Mouse (Mus musculus): ENCODE data around the gene Mcidas. TPM values are rescaled to one million over a fixed set of nuclear protein-coding genes. Genes with fewer than 3 reads are reported as not detected.

Mcidas gene
- total and polyA plus RNA-seq, 3 experiments, result not detected

GRCm38 (mm10) chr13:112989541-112989940, 4.1 kb upstream of the Mcidas start:
- dilution Hi-C loops (cut with MboI; ENCODE audit: extremely low pct_ligation_motif_present, extremely low pct_unique_long_range_greater_than_20kb, low sequenced_read_pairs), result no loop called here
- TF ChIP-seq CHD2 (IDR thresholded peaks at IDR 0.05; ENCODE audit: low read length), result no peak
- no peak for TF ChIP-seq POLR2A (IDR thresholded peaks at IDR 0.05; ENCODE audit: low read depth, low read length)
- no peak for TF ChIP-seq EP300 (IDR thresholded peaks at IDR 0.05; ENCODE audit: low read length)
- no peak for TF ChIP-seq ZC3H11A (IDR thresholded peaks at IDR 0.05; ENCODE audit: low read depth, low read length)
- TF ChIP-seq MYC (IDR thresholded peaks at IDR 0.05; ENCODE audit: low read depth, low read length), result no peak
- H3K27ac ChIP-seq (ENCODE audit: insufficient read depth, low read depth), result no peak overlapping the region
- no peaks in the 10 kb centered on the region for H3K9me3 ChIP-seq (replicated peaks; ENCODE audit: low read length)
- H3K9ac ChIP-seq (ENCODE audit: insufficient read depth, low read depth), result no peak overlapping the region
- peaks cover 3 to 28% of the 10 kb centered on the region in 2 experiments; a peak in 3 of 4 replicates for H3K4me1 ChIP-seq (ENCODE audit: control insufficient read depth in 1 of 2, insufficient read depth in 2 of 2)
- peaks cover 84% of the 10 kb centered on the region for H3K27me3 ChIP-seq (replicated peaks)
- H3K4me3 ChIP-seq (replicated peaks in 1 of 3; ENCODE audit: low read depth in 2 of 3, low read length in 2 of 3, poor library complexity in 1 of 3), result no peak overlapping the region
- no peaks in the 10 kb centered on the region for H3K79me2 ChIP-seq (replicated peaks; ENCODE audit: control insufficient read depth, extremely low read depth, insufficient read depth, poor library complexity, severe bottlenecking)
- no peaks in the 10 kb centered on the region for H3K36me3 ChIP-seq (replicated peaks in 1 of 2; ENCODE audit: control insufficient read depth in 1 of 2, insufficient read depth in 1 of 2, low read length in 1 of 2)
- no peak for DNase-seq (ENCODE audit: extremely low read depth)
- in situ Hi-C loops (cut with MboI; ENCODE audit: low pct_ligation_motif_present, low pct_unique_long_range_greater_than_20kb, low sequenced_read_pairs), result loop anchor here (5.0 kb wide), 1 partner anchor 43 kb away; no protein-coding TSS in a partner anchor
- no peak overlapping the region for H3K4me2 ChIP-seq (ENCODE audit: insufficient read depth, low read depth, poor library complexity, severe bottlenecking)

GRCm38 (mm10) chr13:112990346-112990745, 3.3 kb upstream of the Mcidas start:
- no peak for DNase-seq (ENCODE audit: extremely low read depth)
- Histone ChIP-seq H3K4me1 (ENCODE audit: control insufficient read depth in 1 of 2, insufficient read depth in 2 of 2) (peaks cover 3 to 35% of the 10 kb centered on the region in 2 experiments; a peak in 3 of 4 replicates), H3K4me2 (ENCODE audit: insufficient read depth, low read depth, poor library complexity, severe bottlenecking) (no peak overlapping the region), H3K36me3 (replicated peaks in 1 of 2; ENCODE audit: control insufficient read depth in 1 of 2, insufficient read depth in 1 of 2, low read length in 1 of 2) (no peaks in the 10 kb centered on the region), H3K79me2 (replicated peaks; ENCODE audit: control insufficient read depth, extremely low read depth, insufficient read depth, poor library complexity, severe bottlenecking) (no peaks in the 10 kb centered on the region), H3K9ac (ENCODE audit: insufficient read depth, low read depth) (no peak overlapping the region), H3K4me3 (replicated peaks in 1 of 3; ENCODE audit: low read depth in 2 of 3, low read length in 2 of 3, poor library complexity in 1 of 3) (no peak overlapping the region), H3K9me3 (replicated peaks; ENCODE audit: low read length) (no peaks in the 10 kb centered on the region), H3K27me3 (replicated peaks) (peaks cover 90% of the 10 kb centered on the region), H3K27ac (ENCODE audit: insufficient read depth, low read depth) (no peak overlapping the region)
- dilution Hi-C loops (cut with MboI; ENCODE audit: extremely low pct_ligation_motif_present, extremely low pct_unique_long_range_greater_than_20kb, low sequenced_read_pairs) (no loop called here), in situ Hi-C loops (cut with MboI; ENCODE audit: low pct_ligation_motif_present, low pct_unique_long_range_greater_than_20kb, low sequenced_read_pairs) (no loop called here)
- TF ChIP-seq MAX (IDR thresholded peaks at IDR 0.05; ENCODE audit: low read length) (no peak), ZMIZ1 (IDR thresholded peaks at IDR 0.05; ENCODE audit: low read depth, low read length) (no peak), MYC (IDR thresholded peaks at IDR 0.05; ENCODE audit: low read depth, low read length) (no peak), MAZ (IDR thresholded peaks at IDR 0.05; ENCODE audit: low read depth, low read length) (no peak)

- no peak overlapping the region for H3K9ac ChIP-seq (ENCODE audit: insufficient read depth, low read depth)
- H3K4me1 ChIP-seq (ENCODE audit: control insufficient read depth in 1 of 2, insufficient read depth in 2 of 2), result peaks cover 0 to 40% of the 10 kb centered on the region in 2 experiments; a peak in 2 of 4 replicates
- DNase-seq (ENCODE audit: extremely low read depth), result peak; percentile 56
- H3K79me2 ChIP-seq (replicated peaks; ENCODE audit: control insufficient read depth, extremely low read depth, insufficient read depth, poor library complexity, severe bottlenecking), result no peaks in the 10 kb centered on the region
- in situ Hi-C loops (cut with MboI; ENCODE audit: low pct_ligation_motif_present, low pct_unique_long_range_greater_than_20kb, low sequenced_read_pairs) (no loop called here), dilution Hi-C loops (cut with MboI; ENCODE audit: extremely low pct_ligation_motif_present, extremely low pct_unique_long_range_greater_than_20kb, low sequenced_read_pairs) (no loop called here)
- H3K27ac ChIP-seq (ENCODE audit: insufficient read depth, low read depth), result no peak overlapping the region
- peak overlapping the region; percentile 54 for H3K4me2 ChIP-seq (ENCODE audit: insufficient read depth, low read depth, poor library complexity, severe bottlenecking)
- H3K4me3 ChIP-seq (replicated peaks in 1 of 3; ENCODE audit: low read depth in 2 of 3, low read length in 2 of 3, poor library complexity in 1 of 3), result peak overlapping the region in 1 of 3 experiments; percentile 21
- H3K9me3 ChIP-seq (replicated peaks; ENCODE audit: low read length), result no peaks in the 10 kb centered on the region
- H3K36me3 ChIP-seq (replicated peaks in 1 of 2; ENCODE audit: control insufficient read depth in 1 of 2, insufficient read depth in 1 of 2, low read length in 1 of 2), result no peaks in the 10 kb centered on the region
- peaks cover 78% of the 10 kb centered on the region for H3K27me3 ChIP-seq (replicated peaks)
- TF ChIP-seq POLR2AphosphoS2 (IDR thresholded peaks at IDR 0.05; ENCODE audit: low read depth, low read length) (no peak), ETS1 (conservative IDR thresholded peaks at IDR 0.05; ENCODE audit: low read depth, low read length) (no peak), GABPA (IDR thresholded peaks at IDR 0.05; ENCODE audit: insufficient replicate concordance, low read depth, low read length) (no peak), ZKSCAN1 (IDR thresholded peaks at IDR 0.05; ENCODE audit: borderline replicate concordance, low read depth, low read length) (no peak), ZC3H11A (IDR thresholded peaks at IDR 0.05; ENCODE audit: low read depth, low read length) (no peak), ELF1 (IDR thresholded peaks at IDR 0.05; ENCODE audit: low read depth, low read length) (no peak), MEF2A (IDR thresholded peaks at IDR 0.05; ENCODE audit: borderline replicate concordance, low read depth, low read length) (0 out of 2 replicates have a peak, but pooled peaks have one; percentile 22), CTCF (conservative IDR thresholded peaks at IDR 0.05 in 1 of 2, IDR thresholded peaks at IDR 0.05 in 1 of 2; ENCODE audit: low read depth in 2 of 2, low read length in 2 of 2) (peak; percentile 45 to 82; a peak in 3 of 4 replicates), RAD21 (IDR thresholded peaks at IDR 0.05; ENCODE audit: low read depth, low read length) (peak; percentile 76), MAFK (IDR thresholded peaks at IDR 0.05; ENCODE audit: insufficient replicate concordance, low read length) (no peak), MAZ (IDR thresholded peaks at IDR 0.05; ENCODE audit: low read depth, low read length) (0 out of 2 replicates have a peak, but pooled peaks have one; percentile 19), SIN3A (IDR thresholded peaks at IDR 0.05; ENCODE audit: low read length) (no peak), NELFE (IDR thresholded peaks at IDR 0.05; ENCODE audit: low read depth, low read length) (no peak), IRF4 (IDR thresholded peaks at IDR 0.05; ENCODE audit: low read depth, low read length) (peak; percentile 36; the same call in 1 of the 2 replicates), KAT2A (IDR thresholded peaks at IDR 0.05; ENCODE audit: insufficient replicate concordance, low read length) (no peak), BHLHE40 (IDR thresholded peaks at IDR 0.05; ENCODE audit: low read depth, low read length) (no peak), USF1 (IDR thresholded peaks at IDR 0.05; ENCODE audit: low read depth, low read length) (no peak), TBP (conservative IDR thresholded peaks at IDR 0.05; ENCODE audit: low read depth, low read length) (no peak), UBTF (IDR thresholded peaks at IDR 0.05; ENCODE audit: low read depth, low read length) (no peak), JUND (conservative IDR thresholded peaks at IDR 0.05; ENCODE audit: low read depth, low read length) (no peak), EP300 (IDR thresholded peaks at IDR 0.05; ENCODE audit: low read length) (no peak), MYC (IDR thresholded peaks at IDR 0.05; ENCODE audit: low read depth, low read length) (no peak)
Measured at GRCm38 (mm10) chr13:112994191-112994590, 546 bp downstream of the Mcidas start.

Data from CH12.LX (cell line).